ENCODE assay signal across 26 mouse cellular contexts in the genomic region with DNA sequence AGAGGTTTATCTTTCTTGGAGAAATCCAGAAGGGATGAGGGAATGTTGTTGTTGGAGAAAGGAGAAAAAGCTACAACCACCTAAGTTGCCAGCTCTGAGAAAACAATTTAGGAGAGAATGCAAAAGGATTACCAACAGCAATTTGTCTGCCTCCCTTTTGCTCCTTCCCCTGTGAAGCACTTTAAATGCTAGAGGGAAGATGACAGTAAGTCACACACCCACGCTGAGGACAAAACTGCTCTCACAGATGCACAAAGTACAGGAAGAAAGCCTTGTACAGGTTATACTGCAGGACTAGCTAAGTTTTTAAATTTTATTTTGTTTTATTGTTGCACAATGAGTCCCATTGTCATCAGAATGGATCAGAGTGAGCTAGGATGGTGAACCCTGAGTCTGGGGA.
"Had no signal": no experiment of that assay in that cellular context is flagged by ENCODE, and none has a peak within 500 bp of the region (broad histone marks: within the 10 kb centered on the region; RNA-seq: fewer than 3 reads in every experiment).

No protein-coding gene starts in this region.

- H3K4me2 ChIP-seq: heart, embryonic 11.5 days; heart, embryonic 15.5 days; hindbrain, embryonic 13.5 days; hindbrain, embryonic 15.5 days; kidney, embryonic 15.5 days; limb, embryonic 13.5 days; limb, embryonic 15.5 days; liver, embryonic 12.5 days had no signal

- H3K27ac ChIP-seq: heart, adult 2 months; heart, embryonic 13.5 days; heart, embryonic 15.5 days; hindbrain, embryonic 13.5 days; hindbrain, embryonic 15.5 days; hindbrain, postnatal 0 days; kidney, embryonic 15.5 days; kidney, postnatal 0 days; limb, embryonic 13.5 days; limb, embryonic 15.5 days; liver, embryonic 12.5 days had no signal

- H3K4me1 ChIP-seq: hindbrain, embryonic 13.5 days; hindbrain, embryonic 15.5 days; kidney, embryonic 15.5 days; limb, embryonic 13.5 days; limb, embryonic 15.5 days had no signal

- H3K27me3 ChIP-seq: heart, embryonic 13.5 days; heart, embryonic 15.5 days; hindbrain, embryonic 13.5 days; hindbrain, embryonic 15.5 days; kidney, embryonic 15.5 days; limb, embryonic 15.5 days; liver, embryonic 12.5 days had no signal

- H3K36me3 ChIP-seq: heart, embryonic 13.5 days; heart, embryonic 15.5 days; hindbrain, embryonic 13.5 days; hindbrain, embryonic 15.5 days; kidney, embryonic 15.5 days; limb, embryonic 13.5 days; limb, embryonic 15.5 days; liver, embryonic 12.5 days had no signal

- H3K9me3 ChIP-seq: heart, embryonic 13.5 days; heart, embryonic 15.5 days; hindbrain, embryonic 15.5 days; kidney, embryonic 15.5 days; limb, embryonic 13.5 days; limb, embryonic 15.5 days; liver, embryonic 12.5 days had no signal

- H3K9ac ChIP-seq: forebrain, postnatal 0 days; heart, embryonic 13.5 days; heart, embryonic 15.5 days; hindbrain, embryonic 13.5 days; hindbrain, embryonic 15.5 days; kidney, embryonic 15.5 days; limb, embryonic 13.5 days; limb, embryonic 15.5 days; liver, embryonic 12.5 days had no signal

- DNase-seq: forebrain, postnatal 0 days; gastrocnemius, postnatal 14 days; gastrocnemius, postnatal 36 days; heart, adult 11 months; heart, adult 2 months; heart, postnatal 14 days; heart, postnatal 36 days; kidney, adult 11 months; kidney, adult 2 months; kidney, adult 9 months; kidney, postnatal 14 days; kidney, postnatal 36 days; layer of hippocampus, postnatal 36 days; left cerebral cortex, postnatal 4 days had no signal

- H3K4me3 ChIP-seq: heart, adult 2 months; heart, embryonic 13.5 days; heart, embryonic 15.5 days; hindbrain, embryonic 13.5 days; hindbrain, embryonic 15.5 days; kidney, embryonic 15.5 days; limb, embryonic 13.5 days; limb, embryonic 15.5 days; liver, embryonic 12.5 days had no signal

- ATAC-seq: forebrain, postnatal 0 days; hindbrain, postnatal 0 days; intestine, embryonic 16.5 days; liver, embryonic 12.5 days had no signal
